Mouse (Mus musculus) T-cell, adult 2 months (primary cell): ENCODE data around the gene Aplnr.

Experiments
- DNase-seq: peaks from one replicate; pipeline ENCODE4 v3.0.0; 2022; ENCODE audit warnings: low spot score

Gene Aplnr

GRCm38 (mm10) chr2:85136089-85136488 is at the start of gene Aplnr:
Gene Aplnr (plus strand): TSS chr2:85136225.
- no peak for DNase-seq

GRCm38 (mm10) chr2:85088716-85089646 is 47.0 kb upstream of the Aplnr start:
- DNase-seq: no peak

GRCm38 (mm10) chr2:85091325-85091724 is 44.7 kb upstream of the Aplnr start:
- no peak for DNase-seq

- no peak for DNase-seq
Measured at GRCm38 (mm10) chr2:85093376-85093775, 42.6 kb upstream of the Aplnr start.

GRCm38 (mm10) chr2:85095906-85096305 is 40.1 kb upstream of the Aplnr start:
- DNase-seq: no peak

- DNase-seq: no peak
Measured at GRCm38 (mm10) chr2:85098014-85098413, 38.0 kb upstream of the Aplnr start.

GRCm38 (mm10) chr2:85098824-85099511 is 37.1 kb upstream of the Aplnr start:
- DNase-seq: no peak

- no peak for DNase-seq
Measured at GRCm38 (mm10) chr2:85103201-85103600, 32.8 kb upstream of the Aplnr start.

GRCm38 (mm10) chr2:85105426-85106013 is 30.5 kb upstream of the Aplnr start:
- no peak for DNase-seq

- DNase-seq: no peak
Measured at GRCm38 (mm10) chr2:85106068-85106790, 29.8 kb upstream of the Aplnr start.

GRCm38 (mm10) chr2:85106941-85107340 is 29.1 kb upstream of the Aplnr start:
- DNase-seq: no peak

- DNase-seq: no peak
Measured at GRCm38 (mm10) chr2:85110288-85110875, 25.6 kb upstream of the Aplnr start.

- DNase-seq: no peak
Measured at GRCm38 (mm10) chr2:85123187-85123868, 12.7 kb upstream of the Aplnr start.

- DNase-seq: no peak
Measured at GRCm38 (mm10) chr2:85123869-85124535, 12.0 kb upstream of the Aplnr start.

GRCm38 (mm10) chr2:85129496-85129971 is 6.5 kb upstream of the Aplnr start:
- DNase-seq: no peak

GRCm38 (mm10) chr2:85131226-85131625 is 4.8 kb upstream of the Aplnr start:
- no peak for DNase-seq

GRCm38 (mm10) chr2:85131724-85132123 is 4.3 kb upstream of the Aplnr start:
- no peak for DNase-seq

GRCm38 (mm10) chr2:85132204-85132603 is 3.8 kb upstream of the Aplnr start:
- DNase-seq: no peak

GRCm38 (mm10) chr2:85135099-85135498 is 926 bp upstream of the Aplnr start:
- no peak for DNase-seq

GRCm38 (mm10) chr2:85136831-85137520 is 951 bp downstream of the Aplnr start:
- DNase-seq: no peak
